Mouse (Mus musculus) stomach, embryonic 14.5 days (tissue): Measurements from ENCODE around the gene Tcf7l1. TPM values are rescaled to one million over a fixed set of nuclear protein-coding genes. Genes with fewer than 3 reads are reported as not detected.
A peak's percentile ranks its signal among the peaks of the same experiment; 100 is the strongest.

ENCODE experiments used
- ATAC-seq: fragments of 200-750 bp; cut with Nextera tagmentation; 2 replicates; pipeline ENCODE4 v1.8.0; 2017; ENCODE audit warnings: low read depth, moderate TSS enrichment; ENCODE audit not compliant: insufficient number of reproducible peaks, insufficient read depth, low FRiP score
- H3K27ac ChIP-seq: fragments of 300-500 bp; sonication (generic); 2 replicates; pipeline ENCODE4 v1.5.1; 2014; ENCODE audit warnings: mild to moderate bottlenecking, low read length, moderate library complexity, mixed read lengths
- H3K27me3 ChIP-seq: fragments of 300-500 bp; sonication (generic); 2 replicates; pipeline ENCODE4 v1.6.1; 2014; ENCODE audit warnings: low read length, control low read depth, mixed read lengths; ENCODE audit not compliant: control insufficient read depth, insufficient read depth
- H3K36me3 ChIP-seq: fragments of 300-500 bp; sonication (generic); 2 replicates; pipeline ENCODE4 v1.6.1; 2014; ENCODE audit warnings: mild to moderate bottlenecking, control low read depth, low read length, moderate library complexity, mixed read lengths; ENCODE audit not compliant: control insufficient read depth, insufficient read depth
- H3K4me1 ChIP-seq: fragments of 300-500 bp; sonication (generic); 2 replicates; pipeline ENCODE4 v1.6.1; 2014; ENCODE audit warnings: low read length, control low read depth, mixed read lengths; ENCODE audit not compliant: control insufficient read depth, insufficient read depth
- H3K4me2 ChIP-seq: fragments of 300-500 bp; sonication (generic); replicated peaks from 2 replicates; pipeline ENCODE4 v1.6.1; 2014; ENCODE audit warnings: low read depth, low read length, control low read depth
- H3K4me3 ChIP-seq: fragments of 300-500 bp; sonication (generic); 2 replicates; pipeline ENCODE4 v1.5.1; 2014; ENCODE audit warnings: low read depth, low read length, control low read depth
- H3K9ac ChIP-seq: fragments of 300-500 bp; sonication (generic); replicated peaks from 2 replicates; pipeline ENCODE4 v1.6.1; 2014; ENCODE audit warnings: low read depth, mild to moderate bottlenecking, control low read depth, low read length, moderate library complexity, mixed read lengths
- H3K9me3 ChIP-seq: fragments of 300-500 bp; sonication (generic); 2 replicates; pipeline ENCODE4 v1.6.1; 2016; ENCODE audit warnings: low read depth, low read length, control low read depth; ENCODE audit not compliant: control insufficient read depth
- WGBS: fragments of 180-500 bp; shearing (Covaris S2); extraction: QIAGEN DNeasy Blood & Tissue Kit; methylation state at CpG from one replicate; pipeline ENCODE4 v1.1.7; 2014; 5-methylcytosine and 5-hydroxymethylcytosine counted together
- polyA plus RNA-seq: library from polyadenylated mRNA; unstranded; fragments of >200 nt; fragmentation: Nextera tagmentation; extraction: Ambion mirVana; gene quantifications from 2 replicates; pipeline ENCODE4 v1.2.1, GENCODE M21; 2014

Gene Tcf7l1
- polyA plus RNA-seq, 1 experiment from 2014 or later: 39.0 TPM

- H3K4me1 ChIP-seq: peaks cover 26% of the 10 kb centered on the region
- no peaks in the 10 kb centered on the region for H3K9me3 ChIP-seq
- 22% methylated on average over 25 of the region's 25 CpGs for WGBS
- H3K9ac ChIP-seq: peak overlapping the region; percentile 63
- H3K27me3 ChIP-seq: no peaks in the 10 kb centered on the region
- H3K36me3 ChIP-seq: peaks cover 13% of the 10 kb centered on the region
- H3K4me3 ChIP-seq: peak overlapping the region; percentile 88
- H3K27ac ChIP-seq: 0 out of 2 replicates have a peak overlapping the region, but pooled peaks have one; percentile 6
- no peak for ATAC-seq
- H3K4me2 ChIP-seq: peak overlapping the region; percentile 94
These were observed 173.3 kb downstream of the Tcf7l1 start for GRCm38 (mm10) chr6:72615561-72616375.

- no peak for ATAC-seq
- 55% methylated on average over 2 of the region's 2 CpGs for WGBS
- 0 out of 2 replicates have a peak overlapping the region, but pooled peaks have one; percentile 63 for H3K9ac ChIP-seq
These were observed 173.9 kb downstream of the Tcf7l1 start for GRCm38 (mm10) chr6:72615151-72615550.

GRCm38 (mm10) chr6:72610261-72610660 lies 178.8 kb downstream of the Tcf7l1 start:
- Histone ChIP-seq H3K4me2 (no peak overlapping the region), H3K4me3 (no peak overlapping the region), H3K9ac (no peak overlapping the region), H3K36me3 (peaks cover 50% of the 10 kb centered on the region), H3K4me1 (peaks cover 12% of the 10 kb centered on the region; the same call in 1 of the 2 replicates), H3K27me3 (no peaks in the 10 kb centered on the region), H3K9me3 (no peaks in the 10 kb centered on the region), H3K27ac (no peak overlapping the region)
- ATAC-seq: no peak
- 69% methylated on average over 4 of the region's 4 CpGs for WGBS

More at GRCm38 (mm10) chr6:72615151-72615550, 173.9 kb downstream of the Tcf7l1 start:
- no peak overlapping the region for H3K27ac ChIP-seq
- H3K36me3 ChIP-seq: peaks cover 18% of the 10 kb centered on the region
- peak overlapping the region; percentile 88 for H3K4me3 ChIP-seq
- peaks cover 26% of the 10 kb centered on the region for H3K4me1 ChIP-seq
- no peaks in the 10 kb centered on the region for H3K27me3 ChIP-seq
- H3K9me3 ChIP-seq: no peaks in the 10 kb centered on the region
- peak overlapping the region; percentile 94 for H3K4me2 ChIP-seq

- Histone ChIP-seq H3K4me3 (no peak overlapping the region), H3K36me3 (peaks cover 50% of the 10 kb centered on the region), H3K27me3 (no peaks in the 10 kb centered on the region), H3K4me1 (no peaks in the 10 kb centered on the region), H3K27ac (no peak overlapping the region), H3K4me2 (no peak overlapping the region), H3K9ac (no peak overlapping the region), H3K9me3 (no peaks in the 10 kb centered on the region)
- 90% methylated on average over 4 of the region's 4 CpGs for WGBS
- ATAC-seq: no peak
These were observed 180.3 kb downstream of the Tcf7l1 start for GRCm38 (mm10) chr6:72608662-72609184.

DNA sequence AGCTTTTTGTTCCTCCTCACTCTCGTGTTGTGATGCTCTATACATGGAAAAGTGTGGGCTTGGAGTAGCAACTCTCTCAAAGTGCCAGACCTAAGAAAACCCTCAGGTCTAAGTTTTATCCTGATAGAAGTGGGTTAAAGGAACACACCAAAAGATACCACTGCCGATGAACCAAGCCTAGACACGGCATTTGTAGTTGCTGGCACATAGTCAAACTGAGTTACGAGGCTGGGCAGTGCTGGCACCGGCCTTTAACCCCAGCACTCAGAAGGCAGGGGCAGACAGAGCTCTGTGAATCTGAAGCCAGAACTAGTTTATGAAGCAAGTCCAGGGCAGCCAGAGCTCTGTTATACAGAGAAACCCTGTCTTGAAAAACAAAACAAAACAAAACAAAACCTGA lies 181.4 kb downstream of the Tcf7l1 start:
- H3K27ac ChIP-seq: no peak overlapping the region
- no peak for ATAC-seq
- H3K36me3 ChIP-seq: peaks cover 50% of the 10 kb centered on the region
- H3K4me2 ChIP-seq: no peak overlapping the region
- H3K9ac ChIP-seq: no peak overlapping the region
- WGBS: 87% methylated on average over 5 of the region's 5 CpGs
- no peaks in the 10 kb centered on the region for H3K27me3 ChIP-seq
- no peaks in the 10 kb centered on the region for H3K4me1 ChIP-seq
- H3K9me3 ChIP-seq: no peaks in the 10 kb centered on the region
- H3K4me3 ChIP-seq: no peak overlapping the region

DNA sequence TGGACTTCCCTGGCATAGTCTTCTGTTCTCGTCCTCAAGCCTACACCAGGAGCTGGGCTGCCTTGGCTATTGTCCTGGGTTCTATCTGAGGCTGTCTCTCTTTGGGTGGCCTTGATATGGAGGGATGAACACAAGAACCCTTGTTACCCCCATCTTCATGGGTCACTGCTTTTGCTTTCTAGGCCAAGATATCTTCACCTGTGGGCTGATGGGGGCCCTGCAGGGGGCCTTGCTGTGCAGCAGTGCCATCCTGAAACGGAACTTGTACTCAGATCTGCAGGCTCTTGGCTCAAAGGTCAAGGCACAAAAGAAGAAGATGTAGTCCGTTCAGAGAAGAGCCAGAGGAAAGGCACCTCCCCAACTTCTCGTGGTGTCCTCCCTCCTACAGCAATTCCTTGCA lies 182.0 kb downstream of the Tcf7l1 start:
- no peak overlapping the region for H3K4me2 ChIP-seq
- no peaks in the 10 kb centered on the region for H3K27me3 ChIP-seq
- no peaks in the 10 kb centered on the region for H3K4me1 ChIP-seq
- no peak for ATAC-seq
- no peaks in the 10 kb centered on the region for H3K9me3 ChIP-seq
- 91% methylated on average over 4 of the region's 4 CpGs for WGBS
- H3K4me3 ChIP-seq: no peak overlapping the region
- H3K27ac ChIP-seq: no peak overlapping the region
- no peak overlapping the region for H3K9ac ChIP-seq
- peaks cover 50% of the 10 kb centered on the region for H3K36me3 ChIP-seq

DNA sequence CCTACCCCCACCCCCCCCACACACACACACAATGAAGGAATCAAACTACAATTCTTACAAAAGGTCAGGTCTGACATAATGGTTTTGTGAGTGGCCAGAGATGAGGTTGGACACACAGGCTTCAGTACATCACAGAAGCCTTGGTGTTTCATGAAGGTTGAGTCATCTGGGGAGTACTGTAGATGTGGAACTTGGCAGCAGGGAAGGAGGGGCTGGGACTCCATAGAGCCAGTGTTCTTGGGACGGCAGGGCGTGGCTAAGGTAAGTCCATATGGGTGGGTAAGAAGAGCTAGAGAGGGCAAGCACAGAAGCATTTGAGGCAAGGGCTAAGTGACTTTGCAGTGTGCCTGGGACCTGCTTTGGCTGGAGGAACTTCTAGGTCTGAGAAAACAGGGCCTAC lies 185.0 kb downstream of the Tcf7l1 start:
- H3K27me3 ChIP-seq: no peaks in the 10 kb centered on the region
- no peak overlapping the region for H3K4me2 ChIP-seq
- no peaks in the 10 kb centered on the region for H3K9me3 ChIP-seq
- H3K9ac ChIP-seq: no peak overlapping the region
- WGBS: 82% methylated on average over 2 of the region's 2 CpGs
- no peaks in the 10 kb centered on the region for H3K4me1 ChIP-seq
- H3K36me3 ChIP-seq: peaks cover 24% of the 10 kb centered on the region
- H3K4me3 ChIP-seq: no peak overlapping the region
- no peak overlapping the region for H3K27ac ChIP-seq
- no peak for ATAC-seq

- no peak for ATAC-seq
These were observed 187.3 kb downstream of the Tcf7l1 start for GRCm38 (mm10) chr6:72601732-72602131.

More at GRCm38 (mm10) chr6:72601732-72602131, 187.3 kb downstream of the Tcf7l1 start:
- Histone ChIP-seq H3K9ac (no peak overlapping the region), H3K4me1 (peaks cover 8% of the 10 kb centered on the region), H3K27me3 (no peaks in the 10 kb centered on the region), H3K36me3 (peaks cover 13% of the 10 kb centered on the region; the same call in 1 of the 2 replicates), H3K4me3 (no peak overlapping the region), H3K27ac (no peak overlapping the region), H3K4me2 (no peak overlapping the region), H3K9me3 (no peaks in the 10 kb centered on the region)
- WGBS: 40% methylated on average over 1 of the region's 1 CpGs
